Mouse (Mus musculus): ENCODE measurements around the gene Eid1.
A peak's percentile ranks its signal among the peaks of the same experiment; 100 is the strongest.

- peak; percentile 49 for TF ChIP-seq CTCF (conservative IDR thresholded peaks at IDR 0.05; ENCODE audit: low read length)
- TF ChIP-seq POU5F1 (IDR thresholded peaks at IDR 0.05; ENCODE audit: borderline replicate concordance, low read length), result no peak
Observed at GRCm38 (mm10) chr2:125659823-125660536, 12.9 kb upstream of the Eid1 start.
